Mouse (Mus musculus): ENCODE measurements around the gene Nek9.

Gene Nek9

DNA sequence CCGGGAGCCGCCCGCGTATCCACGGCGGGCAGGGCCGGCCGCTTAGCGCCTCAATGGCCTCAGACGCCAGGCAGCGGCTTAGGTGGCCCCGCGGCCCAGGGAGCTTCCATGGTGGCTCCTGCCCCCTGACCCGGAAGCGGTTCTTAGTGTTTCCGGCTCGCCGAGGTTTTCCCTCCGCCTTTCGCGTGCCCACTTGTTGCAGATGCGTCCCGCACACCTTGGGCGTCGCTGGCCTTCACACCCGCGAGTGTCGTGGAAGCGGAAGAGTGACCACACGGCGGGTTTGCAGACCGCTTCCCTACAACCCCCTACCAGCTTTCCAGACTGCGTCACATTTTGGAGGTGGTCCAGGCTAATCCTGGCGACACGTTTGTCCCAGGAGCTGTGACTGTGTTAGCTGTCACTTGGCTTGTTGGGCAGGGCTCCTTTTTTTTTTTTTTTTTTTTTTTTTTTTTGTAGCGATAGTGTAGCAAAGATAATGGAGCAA is at the start of gene Nek9:
Nek9 (minus strand) TSS at position 120 of the 487 bp plus-strand sequence.
- peak; percentile 95 to 96 for DNase-seq

DNA sequence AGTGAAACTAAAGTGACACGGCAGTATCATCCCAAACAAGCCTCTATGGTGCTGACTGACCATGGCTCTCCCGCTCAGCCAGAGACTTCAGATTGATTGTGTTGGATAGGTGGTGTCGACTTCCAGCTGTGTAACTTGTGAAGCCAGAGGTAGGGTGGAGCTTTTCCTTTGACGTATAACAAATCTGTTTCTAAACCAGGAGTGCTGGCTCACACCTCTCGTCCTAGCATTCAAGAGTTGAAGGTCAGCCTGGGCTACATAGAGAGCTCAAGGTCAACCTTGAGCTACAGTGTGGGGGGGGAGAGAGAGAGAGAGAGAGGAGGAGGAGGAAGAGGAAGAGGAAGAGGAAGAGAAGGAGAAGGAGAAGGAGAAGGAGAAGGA is 46.8 kb upstream of the Nek9 start:
- DNase-seq: no peak

DNA sequence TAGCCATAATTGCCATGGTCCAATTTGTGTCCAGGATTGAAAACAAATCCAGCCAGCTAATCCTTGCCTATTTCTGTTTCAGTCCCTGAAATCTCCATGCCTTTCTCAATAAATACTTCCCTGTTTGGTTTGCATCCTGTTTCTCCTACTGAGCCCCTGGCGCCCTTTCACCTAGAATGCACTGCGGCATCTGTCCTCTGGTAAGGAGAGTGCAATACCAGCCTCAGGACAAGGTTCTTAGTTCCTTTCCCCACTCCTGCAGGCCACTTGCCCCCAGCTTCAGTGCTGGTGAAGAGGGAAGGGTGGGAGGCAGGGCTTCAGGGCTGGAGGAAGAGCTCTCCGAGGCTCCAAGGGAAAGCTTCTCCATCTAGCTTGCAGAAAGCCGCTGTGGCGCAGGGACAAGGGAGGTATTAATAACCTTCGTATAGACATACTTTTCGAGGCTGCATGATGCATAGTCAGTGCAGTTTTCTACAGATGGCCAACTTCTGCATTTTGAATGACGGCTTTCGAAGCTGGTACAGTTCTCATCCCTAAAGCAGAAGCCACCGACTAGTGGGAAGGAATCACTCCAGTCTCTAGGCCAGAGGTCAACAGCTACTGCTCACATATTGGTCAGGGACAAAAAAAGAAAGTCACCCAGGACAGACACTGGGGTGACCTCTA is 46.3 kb upstream of the Nek9 start:
- no peak for DNase-seq

DNA sequence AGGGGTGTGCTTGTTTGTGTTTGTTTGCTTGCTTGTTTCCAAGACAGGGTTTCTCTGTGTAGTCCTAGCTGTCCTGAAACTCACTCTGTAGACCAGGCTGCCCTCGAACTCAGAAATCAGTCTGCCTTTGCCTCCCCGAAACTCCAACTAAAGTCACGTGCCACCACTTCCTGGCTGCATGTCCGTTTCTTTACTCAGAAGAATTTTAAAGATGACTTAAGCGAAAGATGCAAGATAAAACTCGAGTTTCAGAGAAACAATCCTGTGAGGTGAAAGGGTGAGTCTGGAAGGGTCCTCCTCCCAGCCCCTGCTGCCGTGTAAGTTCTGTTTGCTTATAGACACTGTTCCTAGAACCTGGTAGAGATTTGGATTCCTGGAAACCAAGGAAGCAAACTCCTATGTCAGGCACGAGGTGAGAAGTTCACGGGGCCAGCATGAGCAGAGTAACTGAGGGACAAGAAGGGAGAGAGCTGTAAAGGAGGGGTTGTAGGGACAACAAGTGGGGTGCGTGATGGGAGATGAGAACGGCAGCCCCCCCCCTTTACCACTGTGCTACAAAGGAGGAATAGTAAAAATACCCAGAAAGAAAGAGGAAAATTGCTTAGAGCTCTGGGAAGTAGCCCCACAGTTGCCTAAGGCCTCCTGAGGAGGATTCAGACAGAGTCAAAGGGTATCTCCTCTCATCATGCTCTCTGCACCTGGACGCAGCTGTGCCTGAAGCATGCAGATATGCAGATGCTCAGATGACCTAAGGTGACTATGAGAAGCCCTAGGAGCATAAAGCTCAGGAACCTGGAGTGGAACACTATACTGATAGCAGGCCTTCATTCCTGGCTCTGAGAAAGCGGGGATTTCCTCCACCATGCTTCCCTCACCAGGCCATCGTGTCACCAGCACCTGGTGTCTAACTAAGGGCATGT is 43.9 kb upstream of the Nek9 start:
- DNase-seq: no peak

DNA sequence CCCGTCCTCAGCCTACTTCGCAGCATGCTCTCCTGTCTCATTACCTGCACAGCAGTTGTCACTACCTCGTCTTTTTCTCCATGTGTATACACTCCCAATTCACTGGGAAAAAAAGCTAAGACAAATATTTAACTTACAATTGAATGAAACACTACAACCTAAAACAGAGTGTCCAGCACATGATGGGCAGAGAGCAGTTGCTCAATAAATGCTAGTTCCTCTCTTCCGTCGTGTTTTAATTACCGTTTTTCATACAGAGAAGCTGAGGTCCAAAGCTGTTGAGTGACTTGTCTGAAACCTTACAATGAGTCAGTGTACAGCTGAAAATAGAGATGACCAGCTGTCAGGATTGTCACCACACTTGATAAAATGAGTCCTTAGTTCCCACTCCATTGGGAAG is 42.4 kb upstream of the Nek9 start:
- no peak for DNase-seq

DNA sequence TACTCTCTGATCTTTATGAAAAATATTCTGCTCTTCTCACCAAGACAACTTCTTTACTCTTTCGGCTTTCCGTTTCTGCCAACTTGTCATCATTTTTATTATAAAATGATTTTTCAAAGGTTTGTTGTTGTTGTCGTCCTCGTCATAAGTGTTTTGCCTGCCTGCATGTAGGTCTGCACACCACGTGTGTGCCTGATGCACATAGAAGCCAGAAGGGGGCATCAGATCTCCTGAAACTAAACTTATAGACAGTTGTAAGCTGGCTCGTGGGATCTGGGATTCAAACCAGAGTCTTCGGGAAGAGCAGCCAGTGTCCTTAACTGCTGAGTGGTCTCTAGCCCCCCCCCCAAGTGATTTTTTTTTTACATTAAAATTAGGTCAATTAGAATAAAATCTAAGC is 41.8 kb upstream of the Nek9 start:
- DNase-seq: no peak

DNA sequence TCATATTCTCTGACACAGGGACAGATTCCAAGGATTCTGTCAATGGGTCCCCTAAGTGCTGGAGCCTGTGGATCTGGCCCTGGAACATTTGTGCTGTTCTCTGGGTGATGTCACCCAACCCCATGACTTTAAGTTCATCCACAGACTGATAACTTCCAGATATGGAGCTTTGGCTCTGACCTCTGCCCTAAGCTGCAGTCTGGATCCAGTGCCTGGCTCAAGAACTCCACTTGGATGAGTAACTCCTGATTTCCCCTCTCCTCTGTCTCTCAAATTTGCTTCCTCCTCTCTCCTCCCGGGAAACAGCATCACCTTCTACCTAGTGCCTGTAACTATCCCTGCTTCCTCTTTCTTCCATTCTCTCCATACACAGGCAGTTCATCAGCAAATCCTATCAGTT is 41.1 kb upstream of the Nek9 start:
- no peak for DNase-seq

DNA sequence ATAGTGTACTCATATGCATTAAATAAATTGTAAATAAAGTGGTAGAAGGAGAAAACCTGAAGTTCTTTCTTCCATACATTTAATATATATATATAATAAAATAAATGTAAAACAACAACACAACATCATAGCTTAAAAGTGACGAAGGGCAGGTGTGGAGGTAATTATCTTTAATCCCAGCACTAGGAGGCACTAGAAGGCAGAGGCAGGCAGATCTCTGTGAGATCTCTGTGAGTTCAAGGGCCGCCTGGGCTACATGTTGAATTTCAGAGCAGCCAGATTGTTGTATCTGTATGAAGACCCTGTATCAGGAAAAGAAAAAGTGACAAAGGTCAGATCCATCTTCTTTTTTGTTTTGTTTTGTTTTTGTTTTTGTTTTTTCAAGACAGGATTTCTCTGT is 39.1 kb upstream of the Nek9 start:
- no peak for DNase-seq

DNA sequence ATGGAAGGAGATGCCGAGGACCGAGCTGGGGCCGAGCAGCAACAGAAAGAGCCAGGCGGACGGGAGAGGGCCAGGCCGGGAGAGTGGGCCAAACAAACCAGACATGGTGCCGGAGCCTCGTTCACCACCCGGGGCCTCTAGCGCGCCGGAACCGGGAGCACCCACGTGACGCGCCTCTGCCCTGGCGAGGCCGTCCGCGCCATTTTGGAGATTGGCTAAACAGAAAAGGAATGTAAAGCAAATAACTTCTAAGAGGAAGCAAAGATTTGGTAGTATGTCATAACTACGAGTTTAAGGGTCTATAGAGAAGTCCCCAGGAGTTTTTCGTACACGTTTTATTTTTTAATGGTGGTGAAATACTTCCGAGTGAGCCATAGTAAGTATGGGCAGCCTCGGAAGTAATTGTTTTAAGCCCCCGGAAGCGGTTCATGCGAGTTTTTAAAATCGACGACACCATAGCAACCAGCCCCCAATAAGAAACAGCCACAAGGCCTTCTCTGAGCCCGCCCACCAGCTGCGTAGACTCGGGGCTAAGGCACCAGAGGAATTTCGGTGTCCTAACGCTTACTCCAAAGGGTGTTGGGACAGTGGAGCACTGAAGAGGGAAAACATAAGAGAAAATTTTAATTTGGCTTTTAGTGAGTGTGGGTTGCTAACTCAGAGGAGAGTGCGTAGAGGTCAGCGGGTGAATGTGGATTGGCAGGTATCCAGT is 35.6 kb upstream of the Nek9 start, which contains the start of gene Tmed10:
Tmed10 (minus strand) TSS at position 287 of the 712 bp plus-strand sequence.
- peak; percentile 85 to 87 for DNase-seq

DNA sequence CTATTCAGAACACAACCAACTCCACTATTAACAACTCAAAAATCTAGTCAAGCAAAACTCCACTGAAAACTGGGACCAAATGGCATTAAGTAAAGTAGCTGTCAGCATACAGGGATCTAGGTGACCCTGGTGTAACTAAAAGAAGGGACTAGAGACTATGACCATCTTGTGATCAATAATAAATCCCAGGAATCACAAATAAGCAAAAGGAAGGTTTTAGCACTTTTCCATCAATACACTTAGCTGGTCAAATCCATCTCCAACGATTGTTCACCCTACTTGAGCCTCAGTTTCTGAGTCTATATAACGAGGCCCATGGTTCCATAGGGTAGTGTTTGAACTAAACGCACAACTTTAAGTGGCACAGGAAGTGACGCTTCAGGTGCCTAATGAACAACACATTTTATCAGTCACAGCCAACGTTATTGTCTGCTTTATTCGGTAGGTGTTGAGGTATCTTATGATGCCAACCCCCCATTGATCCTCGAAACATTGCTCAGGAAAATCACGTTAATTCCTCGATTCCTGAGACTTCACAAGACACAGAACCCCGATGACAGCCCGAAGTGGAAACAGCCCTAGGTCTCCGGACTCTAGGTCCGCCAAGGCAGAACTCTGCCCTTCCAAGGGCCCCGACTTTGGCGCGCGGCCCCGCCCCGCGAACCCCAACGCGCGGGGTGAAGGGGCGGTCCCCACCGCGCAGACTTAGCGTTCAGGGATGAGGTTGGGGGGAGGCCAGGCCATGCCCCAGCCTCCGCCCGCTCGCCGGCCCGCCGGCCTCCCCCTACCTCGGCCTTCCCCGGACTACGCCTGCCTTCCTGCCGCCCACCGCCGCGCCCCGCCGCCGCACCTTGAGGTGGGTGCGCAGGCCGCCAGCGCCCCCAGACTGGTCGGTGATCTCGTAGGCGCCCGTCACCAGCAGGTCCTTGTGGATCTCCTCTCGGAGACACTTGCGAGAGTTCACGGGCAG is 34.7 kb upstream of the Nek9 start:
- DNase-seq: peak; percentile 46 to 61

DNA sequence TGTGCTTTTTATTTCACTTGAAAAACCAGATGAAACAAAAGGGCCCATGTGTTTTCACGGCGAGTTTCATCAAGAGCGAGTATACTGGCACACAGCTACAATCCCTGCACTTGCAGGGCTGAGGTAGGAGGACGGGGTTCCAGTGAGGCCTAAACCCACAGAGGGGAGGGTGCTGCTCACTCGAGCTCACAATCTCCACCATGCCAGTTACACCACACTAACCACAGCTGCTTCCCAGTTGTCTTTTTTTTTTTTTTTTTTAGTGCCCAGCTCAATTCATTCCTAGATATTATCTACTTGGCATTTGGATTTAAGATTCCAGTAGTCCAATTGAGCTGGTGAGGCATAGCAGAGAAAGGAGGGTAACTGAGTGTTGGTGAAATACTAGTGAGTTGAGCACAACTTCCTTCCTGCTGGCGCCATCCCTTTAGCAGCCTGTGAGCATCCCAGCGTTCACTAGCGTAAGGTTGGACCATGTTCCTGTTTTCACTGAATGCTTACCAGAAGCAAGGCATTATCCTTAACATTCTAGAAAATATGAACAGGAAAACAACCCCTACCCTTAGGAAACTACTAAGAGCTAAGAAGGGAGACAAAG is 33.0 kb upstream of the Nek9 start:
- DNase-seq: no peak

DNA sequence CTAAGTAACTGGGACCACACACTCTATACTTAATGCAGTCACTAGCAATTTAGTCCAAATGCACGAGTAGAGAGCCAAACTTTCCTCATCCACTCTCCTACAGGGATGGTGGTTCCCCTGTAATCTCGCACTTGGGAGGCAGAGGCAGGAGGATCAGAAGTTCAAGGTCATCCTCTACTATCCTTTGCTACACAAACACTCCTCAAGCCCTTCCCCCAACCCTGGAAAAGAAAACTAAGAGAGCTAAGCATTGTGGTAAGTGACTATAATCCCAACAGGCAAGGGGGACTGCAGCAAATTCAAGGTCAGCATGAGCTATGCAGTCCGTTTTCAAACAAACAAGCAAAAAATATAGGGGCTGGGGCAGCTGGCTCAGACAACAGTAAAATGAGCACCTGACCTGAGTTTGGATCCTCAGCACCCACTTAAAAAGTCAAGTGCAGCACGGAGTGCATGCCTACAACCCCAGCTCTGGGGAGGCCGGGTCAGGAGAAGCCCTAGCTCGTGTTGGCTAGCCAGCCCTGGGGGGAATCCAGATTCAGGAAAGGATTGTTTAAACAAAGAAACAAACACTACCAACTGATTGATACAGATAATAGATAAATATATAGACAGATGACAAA is 29.4 kb upstream of the Nek9 start:
- no peak for DNase-seq

DNA sequence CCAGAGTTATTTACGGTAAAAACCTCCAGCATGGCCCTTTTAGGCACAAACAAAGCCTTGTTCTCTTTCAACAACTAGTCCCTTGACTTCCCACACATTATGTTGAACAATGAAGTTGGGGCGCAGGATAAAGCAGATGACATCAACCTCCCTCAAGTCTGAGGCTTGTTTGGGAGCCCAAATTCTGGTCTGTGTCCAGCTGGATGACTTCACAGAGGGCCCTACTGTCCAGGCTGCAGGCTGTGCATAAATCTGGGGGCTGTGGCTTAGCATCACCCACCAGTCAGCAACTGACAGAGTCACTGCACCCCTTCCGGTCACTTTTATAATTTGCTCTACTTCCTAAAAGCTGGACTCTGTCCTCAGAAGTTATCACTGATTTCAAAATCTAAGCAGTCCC is 27.1 kb upstream of the Nek9 start:
- DNase-seq: no peak

DNA sequence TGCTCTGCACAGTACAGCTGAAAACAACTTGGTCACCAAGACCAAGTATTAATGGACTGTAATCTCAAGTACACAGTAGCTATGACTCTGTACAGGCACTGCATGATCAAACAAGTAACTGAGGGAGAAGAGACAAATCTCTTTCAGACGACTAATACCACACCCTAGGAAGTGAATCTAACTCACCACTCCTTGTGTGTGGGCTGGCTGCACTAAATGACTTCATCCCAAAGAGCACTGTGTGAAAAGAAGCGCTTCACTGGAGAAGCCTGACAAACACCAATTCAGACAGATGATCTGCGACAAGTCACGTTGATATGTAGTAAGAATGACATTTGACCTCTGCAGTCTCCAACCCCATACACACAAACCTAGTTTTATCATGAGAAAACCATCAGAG is 23.3 kb upstream of the Nek9 start:
- no peak for DNase-seq

DNA sequence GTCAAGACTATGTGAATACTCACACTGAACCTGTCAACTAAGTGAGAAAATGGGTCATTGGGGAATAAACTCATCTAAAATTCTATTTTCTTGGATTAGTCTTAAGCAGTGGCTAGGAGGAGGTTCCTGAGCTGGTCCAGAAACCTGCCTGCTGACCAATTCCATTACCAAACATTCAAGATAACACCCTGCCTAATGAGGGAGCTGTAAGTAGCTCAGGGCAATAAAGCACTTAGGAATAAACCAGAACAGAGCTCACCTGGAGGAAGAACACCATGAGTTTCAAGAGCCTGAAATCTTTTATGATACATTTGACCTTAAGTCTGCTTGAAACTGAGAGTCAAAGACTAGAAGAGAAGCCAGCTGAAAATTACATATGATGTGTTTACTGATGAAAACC is 22.4 kb upstream of the Nek9 start:
- no peak for DNase-seq

DNA sequence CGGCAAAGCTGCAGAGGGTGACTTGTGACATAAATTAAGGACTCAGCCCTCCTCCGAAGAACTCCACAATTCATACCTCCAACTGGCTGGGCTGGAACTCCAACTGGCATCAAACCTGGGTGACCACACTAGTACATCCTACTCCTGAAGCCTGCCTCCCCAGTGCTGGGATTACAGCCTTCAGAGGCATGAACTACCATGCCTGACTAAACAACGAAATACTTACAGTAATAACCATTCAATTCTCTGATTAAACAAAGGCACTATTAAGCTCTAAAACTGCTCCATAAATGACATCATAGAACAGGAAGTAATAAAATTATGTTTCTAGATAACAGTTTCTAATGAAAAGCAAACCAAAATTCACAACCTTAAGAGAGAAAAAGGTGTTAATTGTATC is 22.0 kb upstream of the Nek9 start:
- no peak for DNase-seq

DNA sequence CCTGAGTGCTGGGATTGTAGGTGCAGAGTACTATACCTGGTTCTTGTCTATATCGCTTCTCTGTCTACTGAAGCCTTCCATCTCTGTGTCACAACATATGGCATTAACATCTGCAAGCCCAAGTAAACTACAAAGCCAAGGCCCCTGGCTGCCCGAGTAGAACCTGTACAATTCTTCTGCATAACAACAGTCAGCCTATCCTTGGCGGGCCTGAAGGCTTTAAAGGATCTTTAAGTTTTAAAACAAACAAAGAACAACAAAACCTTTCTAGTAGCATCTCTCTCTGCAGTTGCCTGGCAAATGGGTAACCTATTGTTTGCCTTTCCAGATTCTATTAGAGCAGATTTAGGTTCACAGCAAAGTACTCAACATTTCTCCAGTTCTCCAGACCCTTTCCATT is 14.9 kb upstream of the Nek9 start:
- no peak for DNase-seq

DNA sequence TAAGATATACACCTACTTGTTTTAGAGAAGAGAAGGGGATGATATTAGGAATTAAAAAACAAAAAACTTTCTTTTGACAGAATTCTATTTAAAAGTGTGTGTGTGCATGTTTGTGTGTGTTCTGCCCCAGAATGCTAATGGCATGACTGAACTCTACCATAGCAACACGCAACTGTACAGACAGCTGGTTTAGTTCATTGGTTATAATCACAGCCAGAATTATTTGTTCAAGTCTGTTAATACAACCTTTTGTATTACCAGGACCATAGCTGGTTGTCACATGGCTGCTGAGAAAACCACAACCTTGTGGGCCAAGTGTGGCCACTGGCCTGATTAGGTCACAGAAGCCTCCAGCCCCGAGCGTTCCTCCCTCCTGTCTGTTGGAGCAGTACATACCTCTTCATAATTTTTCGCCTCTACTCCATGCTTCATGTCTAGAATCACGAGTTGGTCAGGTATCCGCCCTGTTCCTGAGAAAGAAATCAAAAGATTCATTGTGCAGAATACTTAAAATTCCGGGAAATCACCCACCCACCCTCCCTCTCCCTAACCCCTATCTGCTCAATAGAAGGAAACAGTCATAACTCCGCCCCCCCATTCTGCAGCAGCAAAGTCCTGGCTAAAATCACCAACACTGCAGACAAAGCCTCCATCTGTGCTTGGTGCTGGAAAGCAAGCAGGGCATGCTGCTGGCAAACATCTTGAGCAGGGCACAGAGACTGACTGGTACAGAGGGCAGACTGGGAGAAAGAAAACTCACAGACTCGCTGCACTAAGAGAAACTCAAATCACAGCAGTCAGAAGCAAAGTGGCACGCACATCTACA is 11.5 kb upstream of the Nek9 start:
- peak in 1 of 2 experiments; percentile 12 for DNase-seq

DNA sequence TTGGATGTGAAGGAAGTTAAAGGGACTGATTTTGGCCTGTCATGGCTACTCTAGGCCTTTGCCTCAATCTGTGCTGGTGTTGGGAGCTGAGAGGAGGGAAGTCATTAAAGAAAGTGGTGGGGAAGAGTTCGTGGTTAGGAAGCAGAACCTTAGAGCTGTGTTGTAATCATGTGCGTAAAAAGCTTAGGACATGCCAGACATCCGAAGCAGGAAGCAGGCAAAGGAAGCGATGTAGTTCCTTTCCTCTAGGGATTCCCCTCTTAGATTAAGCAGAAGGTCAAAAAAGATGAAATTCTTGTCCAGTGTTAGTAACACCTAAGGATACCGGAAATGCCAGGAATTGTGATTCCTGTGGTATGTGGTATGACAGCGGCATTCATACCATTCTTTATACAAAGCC is 9.2 kb upstream of the Nek9 start:
- DNase-seq: no peak

DNA sequence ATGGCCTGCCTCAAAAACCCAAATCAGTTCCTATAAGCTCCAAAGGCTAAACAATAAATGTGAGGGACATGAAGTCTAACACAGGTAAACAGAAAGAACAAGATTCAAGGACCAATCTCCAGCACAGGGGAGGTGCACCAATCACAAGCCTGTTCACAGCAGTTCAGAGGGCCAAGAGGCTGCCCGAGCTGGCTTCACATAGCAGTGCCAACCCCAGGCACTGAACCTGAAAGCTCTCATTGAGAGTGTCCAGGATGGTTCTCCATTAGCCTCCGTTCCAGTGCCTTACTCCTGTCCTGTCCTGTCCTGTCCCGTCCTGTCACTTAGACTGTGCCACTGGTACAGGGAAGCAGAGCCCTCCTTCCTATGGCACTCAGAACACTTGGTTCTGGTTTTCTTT is 8.0 kb upstream of the Nek9 start:
- no peak for DNase-seq

Measured in cerebellum, postnatal 36 days (tissue).